Mouse (Mus musculus): ENCODE measurements around the gene Zfp652. TPM values are rescaled to one million over a fixed set of nuclear protein-coding genes. Genes with fewer than 3 reads are reported as not detected.
"Not testable (repeated sequence)": the region's sequence is repeated elsewhere in the genome, so short reads cannot be mapped to it uniquely, and the experiment has no call there.

The Zfp652 gene
- polyA plus RNA-seq (2015; fragmentation: Nextera tagmentation; extraction: Ambion mirVana) = 27.9 and 32.2 TPM in 2 replicates

DNA sequence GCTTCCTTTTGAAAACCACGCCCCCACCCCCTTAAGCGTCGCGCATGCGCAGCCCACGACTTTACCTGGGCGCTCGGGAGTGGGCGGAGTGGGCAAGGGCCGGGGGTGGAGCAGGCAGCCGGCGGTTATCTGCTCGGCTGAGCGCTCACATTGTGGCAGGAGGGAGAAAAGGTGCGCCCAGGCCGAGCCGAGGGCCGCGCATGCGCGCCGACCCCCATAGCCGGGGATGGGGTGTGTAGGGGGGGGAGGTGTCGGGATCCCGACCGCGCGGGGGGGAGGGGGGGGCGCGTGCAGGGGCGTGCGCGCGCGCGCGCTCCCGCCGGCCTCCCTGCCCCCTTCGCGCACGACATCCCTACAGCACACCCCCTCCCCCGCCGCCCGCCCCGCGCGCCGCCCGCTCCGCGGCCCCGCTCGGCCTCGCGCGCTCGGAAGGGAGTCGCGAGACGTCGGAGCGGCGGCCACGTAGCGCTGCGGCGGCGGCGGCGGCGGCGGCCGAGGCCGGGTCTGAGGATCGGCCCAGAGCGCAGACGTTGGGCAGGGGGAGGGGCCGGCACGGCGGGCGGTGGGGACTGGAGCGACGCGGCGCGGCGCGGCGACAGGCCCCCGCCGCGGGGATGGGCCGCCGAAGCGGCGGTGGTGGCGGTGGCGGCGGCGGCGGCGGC is at the start of gene Zfp652:
Gene Zfp652 (plus strand): TSS at position 111 of the 662 bp plus-strand sequence.
- H3K27me3 ChIP-seq = 0 out of 2 replicates have a peak, but pooled peaks cover 2% of the 10 kb centered on the region
- no peaks in the 10 kb centered on the region for H3K9me3 ChIP-seq (replicated peaks)
- H3K36me3 ChIP-seq (ENCODE audit: poor library complexity, severe bottlenecking) = no peaks in the 10 kb centered on the region
- WGBS = 1% methylated on average over 32 of the region's 103 CpGs
- peak within 1 kb of the TSS; percentile 97 for H3K27ac ChIP-seq
- H3K4me3 ChIP-seq = peak within 1 kb of the TSS; percentile 91
- H3K4me1 ChIP-seq = peaks cover 34% of the 10 kb centered on the region
- peak within 1 kb of the TSS; percentile 96 for H3K9ac ChIP-seq
- ATAC-seq = peak; percentile 87
- peak within 1 kb of the TSS; percentile 90 for H3K4me2 ChIP-seq

DNA sequence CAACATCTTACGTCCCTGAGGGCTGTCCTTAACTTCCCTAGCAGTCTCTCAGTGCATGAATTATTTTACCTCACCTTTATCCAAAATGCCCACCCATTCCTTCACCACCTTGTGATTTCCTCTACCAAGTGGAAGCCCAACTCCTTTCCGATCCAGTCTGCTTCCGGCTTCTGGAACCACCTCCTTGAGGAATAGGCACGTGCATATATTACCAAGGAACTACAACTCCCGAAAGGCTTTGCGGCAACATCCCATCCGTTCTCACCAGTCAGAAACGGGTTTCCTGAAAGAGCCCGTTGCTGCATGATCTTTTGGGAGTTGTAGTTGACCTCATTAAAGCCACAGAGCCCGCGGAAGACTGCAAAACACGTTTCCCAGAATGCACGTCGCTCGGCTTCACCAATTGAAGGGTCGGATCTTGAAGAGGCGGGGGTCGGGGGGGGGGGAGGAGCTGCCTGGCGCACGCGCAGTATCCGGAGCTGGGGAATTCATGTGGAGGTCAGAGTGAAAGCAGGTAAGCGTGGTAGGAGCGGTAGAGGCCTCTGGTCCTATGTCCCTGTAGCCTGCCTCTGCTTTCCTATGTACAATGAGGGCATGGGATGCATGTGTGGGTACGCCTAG is 45.8 kb upstream of the Zfp652 start, which contains the start of gene Phb:
Gene Phb (plus strand): TSS at position 429 of the 621 bp plus-strand sequence.
- Histone ChIP-seq H3K36me3 (ENCODE audit: poor library complexity, severe bottlenecking) (peaks cover 27% of the 10 kb centered on the region), H3K4me3 (peak within 1 kb of the TSS; percentile 77), H3K4me1 (peaks cover 8% of the 10 kb centered on the region), H3K9ac (peak within 1 kb of the TSS; percentile 78), H3K4me2 (peak within 1 kb of the TSS; percentile 93), H3K27me3 (no peaks in the 10 kb centered on the region), H3K9me3 (replicated peaks) (no peaks in the 10 kb centered on the region), H3K27ac (no peak within 1 kb of the TSS)
- ATAC-seq = peak; percentile 98
- WGBS = 2% methylated on average over 25 of the region's 25 CpGs

DNA sequence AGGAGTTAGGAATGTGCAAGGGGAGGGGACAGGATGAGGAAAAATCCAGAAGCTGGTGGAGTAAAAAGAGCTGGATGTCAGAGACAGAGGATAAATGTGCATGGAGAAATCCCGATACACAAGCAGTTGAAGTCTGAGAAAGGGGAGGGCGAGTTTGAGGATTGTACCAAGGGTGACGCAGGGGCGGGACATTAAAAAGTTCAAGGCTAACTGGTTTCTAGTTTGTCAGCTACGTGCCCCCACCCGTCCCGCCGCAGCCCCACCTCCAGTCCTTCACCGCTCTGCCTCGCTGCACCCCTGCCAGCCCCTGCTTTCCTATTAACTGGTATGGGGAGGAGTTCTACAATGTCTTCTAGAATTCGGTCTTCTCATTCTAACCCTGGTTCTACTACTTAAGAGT is 45.3 kb upstream of the Zfp652 start:
- no peak for ATAC-seq
- Histone ChIP-seq H3K9me3 (replicated peaks) (no peaks in the 10 kb centered on the region), H3K27ac (no peak overlapping the region), H3K36me3 (ENCODE audit: poor library complexity, severe bottlenecking) (peaks cover 32% of the 10 kb centered on the region), H3K4me2 (peak overlapping the region; percentile 93), H3K27me3 (no peaks in the 10 kb centered on the region), H3K4me3 (peak overlapping the region; percentile 77), H3K9ac (peak overlapping the region; percentile 78), H3K4me1 (peaks cover 8% of the 10 kb centered on the region)
- WGBS = 3% methylated on average over 11 of the region's 11 CpGs

DNA sequence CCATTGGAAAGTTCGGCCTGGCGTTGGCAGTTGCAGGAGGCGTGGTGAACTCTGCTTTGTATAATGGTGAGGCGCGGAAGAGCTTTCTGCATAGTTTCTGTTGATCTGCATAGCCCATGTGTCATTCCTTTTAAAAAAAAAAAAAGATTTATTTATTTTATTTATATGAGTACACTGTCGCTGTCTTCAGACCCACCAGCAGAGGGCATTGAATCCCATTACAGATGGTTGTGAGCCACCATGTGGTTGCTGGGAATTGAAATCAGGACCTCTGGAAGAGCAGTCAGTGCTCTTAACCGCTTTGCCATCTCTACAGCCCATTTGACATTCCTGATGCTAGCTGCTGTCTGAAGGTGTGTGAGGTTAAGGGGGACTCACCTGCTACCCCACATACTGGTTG is 44.4 kb upstream of the Zfp652 start:
- not testable (repeated sequence) for H3K9me3 ChIP-seq (replicated peaks); H3K9ac ChIP-seq; ATAC-seq; H3K27me3 ChIP-seq; H3K4me3 ChIP-seq; H3K4me1 ChIP-seq; H3K27ac ChIP-seq
- Histone ChIP-seq H3K4me2 (peak overlapping the region; percentile 93), H3K36me3 (ENCODE audit: poor library complexity, severe bottlenecking) (peaks cover 39% of the 10 kb centered on the region)
- WGBS = 85% methylated on average over 7 of the region's 7 CpGs

DNA sequence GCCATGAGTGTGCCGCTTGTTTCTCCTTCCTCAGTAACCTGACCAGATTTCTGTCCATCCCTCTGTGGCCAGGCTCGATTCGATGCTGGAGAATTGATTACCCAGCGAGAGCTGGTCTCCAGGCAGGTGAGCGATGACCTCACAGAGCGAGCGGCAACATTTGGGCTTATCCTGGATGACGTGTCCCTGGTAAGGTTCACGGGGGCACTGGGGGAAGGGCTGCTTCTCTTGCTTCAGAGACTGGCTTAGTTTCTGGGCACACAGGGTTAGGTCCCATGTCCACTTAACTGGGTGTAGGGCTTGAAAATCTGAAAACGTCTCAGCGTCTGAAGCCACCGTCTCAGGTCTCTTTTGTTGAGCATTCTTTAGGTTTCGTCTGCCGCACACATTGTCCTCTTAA is 37.0 kb upstream of the Zfp652 start:
- H3K4me1 ChIP-seq = peaks cover 7% of the 10 kb centered on the region
- H3K27me3 ChIP-seq = no peaks in the 10 kb centered on the region
- H3K9ac ChIP-seq = 0 out of 2 replicates have a peak overlapping the region, but pooled peaks have one; percentile 21
- no peak overlapping the region for H3K4me2 ChIP-seq
- H3K9me3 ChIP-seq (replicated peaks) = no peaks in the 10 kb centered on the region
- H3K27ac ChIP-seq = no peak overlapping the region
- no peak overlapping the region for H3K4me3 ChIP-seq
- H3K36me3 ChIP-seq (ENCODE audit: poor library complexity, severe bottlenecking) = peaks cover 87% of the 10 kb centered on the region
- no peak for ATAC-seq
- 91% methylated on average over 14 of the region's 14 CpGs for WGBS

DNA sequence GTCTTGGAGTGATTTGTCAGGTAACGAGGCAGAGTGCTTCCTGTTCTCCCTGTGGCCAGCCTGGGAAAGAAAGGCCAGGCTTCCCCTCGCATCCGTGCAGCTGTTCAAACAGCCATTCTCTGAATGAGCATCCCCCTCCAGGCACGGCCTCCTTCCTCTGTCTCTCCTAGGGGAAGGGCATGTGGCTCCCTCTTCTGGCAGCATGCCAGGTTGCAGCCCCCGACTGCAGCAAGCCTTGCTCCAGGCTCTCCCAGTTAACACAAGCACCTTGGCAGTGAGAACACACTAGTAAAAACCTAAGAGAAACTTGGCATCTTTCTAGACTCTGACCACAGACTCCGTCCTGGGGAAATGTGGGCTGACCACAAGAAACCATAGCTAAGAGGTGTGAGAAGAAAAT is 36.2 kb upstream of the Zfp652 start:
- H3K27ac ChIP-seq = 0 out of 2 replicates have a peak overlapping the region, but pooled peaks have one; percentile 21
- peaks cover 87% of the 10 kb centered on the region for H3K36me3 ChIP-seq (ENCODE audit: poor library complexity, severe bottlenecking)
- H3K4me2 ChIP-seq = no peak overlapping the region
- H3K4me3 ChIP-seq = no peak overlapping the region
- no peaks in the 10 kb centered on the region for H3K9me3 ChIP-seq (replicated peaks)
- peaks cover 7% of the 10 kb centered on the region for H3K4me1 ChIP-seq
- no peak for ATAC-seq
- H3K9ac ChIP-seq = no peak overlapping the region
- H3K27me3 ChIP-seq = no peaks in the 10 kb centered on the region
- 12% methylated on average over 6 of the region's 6 CpGs for WGBS

DNA sequence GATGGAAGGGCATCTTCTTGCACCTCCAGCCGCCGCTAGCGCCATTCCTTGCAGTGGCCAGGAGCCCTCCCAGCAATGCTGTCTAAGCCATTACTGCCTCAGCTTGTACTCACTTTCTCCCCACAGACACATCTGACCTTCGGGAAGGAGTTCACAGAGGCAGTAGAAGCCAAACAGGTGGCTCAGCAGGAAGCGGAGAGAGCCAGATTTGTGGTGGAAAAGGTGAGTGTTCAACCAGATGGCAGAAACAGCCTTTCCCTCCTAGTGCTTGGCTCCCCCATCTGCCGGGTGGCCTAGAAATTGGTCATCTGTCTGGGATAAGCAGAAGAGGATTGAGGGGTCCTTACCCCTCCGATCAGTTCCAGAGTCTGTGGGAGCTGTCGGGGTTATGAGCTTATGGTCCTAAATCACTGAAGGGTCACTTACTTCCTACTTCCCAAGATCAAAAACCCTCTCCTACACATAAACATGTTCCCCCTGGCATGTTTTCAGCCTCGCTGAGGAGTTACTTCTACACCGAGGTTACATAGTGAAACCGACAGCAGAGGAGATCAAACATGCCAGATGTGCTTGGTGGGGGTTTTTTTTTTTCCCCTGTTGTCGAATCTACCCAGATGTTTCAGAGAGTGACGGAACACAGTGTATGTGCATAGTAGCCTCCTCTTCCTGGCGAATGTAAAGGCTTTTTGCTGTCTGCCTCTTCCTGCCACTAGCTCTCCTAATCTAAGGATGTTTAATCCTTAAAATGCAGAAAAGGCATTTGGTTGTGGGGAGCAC is 34.4 kb upstream of the Zfp652 start:
- WGBS = 94% methylated on average over 14 of the region's 14 CpGs
- Histone ChIP-seq H3K4me3 (no peak overlapping the region), H3K4me1 (peaks cover 7% of the 10 kb centered on the region), H3K9ac (no peak overlapping the region), H3K9me3 (replicated peaks) (no peaks in the 10 kb centered on the region), H3K4me2 (no peak overlapping the region), H3K27me3 (no peaks in the 10 kb centered on the region), H3K36me3 (ENCODE audit: poor library complexity, severe bottlenecking) (peaks cover 82% of the 10 kb centered on the region), H3K27ac (no peak overlapping the region)
- no peak for ATAC-seq

DNA sequence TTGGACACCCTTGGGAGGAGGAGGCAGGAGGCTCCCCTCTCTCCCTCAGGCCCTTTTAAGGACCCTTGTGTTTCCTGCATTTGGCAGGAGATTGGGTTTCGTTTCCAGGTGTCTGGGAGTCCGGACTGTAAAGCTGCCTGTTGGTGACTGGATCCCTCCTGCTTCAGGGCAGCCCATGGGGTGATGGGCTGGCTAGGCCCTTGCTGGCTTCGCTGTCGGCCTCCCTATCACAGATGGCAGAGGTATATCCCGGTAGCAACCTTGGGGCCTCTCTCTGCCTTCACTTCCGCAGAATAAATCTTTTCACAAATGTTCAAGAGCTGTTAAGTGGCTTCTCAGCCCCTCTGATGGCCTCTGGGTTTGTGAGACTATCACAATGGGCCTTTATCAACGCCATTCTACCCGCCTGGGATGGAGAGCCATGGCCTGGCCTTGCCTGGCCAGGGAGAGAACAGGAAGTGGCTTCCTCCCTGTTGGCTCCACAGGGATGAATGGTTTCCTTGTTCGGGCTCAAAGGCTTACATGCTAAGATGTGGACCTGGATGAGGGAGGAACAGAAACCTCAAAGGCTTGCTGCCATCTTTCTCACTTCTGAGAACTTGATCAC is 30.4 kb upstream of the Zfp652 start:
- Histone ChIP-seq H3K36me3 (ENCODE audit: poor library complexity, severe bottlenecking) (peaks cover 50% of the 10 kb centered on the region), H3K4me2 (no peak overlapping the region), H3K4me3 (no peak overlapping the region), H3K9ac (no peak overlapping the region), H3K27me3 (no peaks in the 10 kb centered on the region), H3K4me1 (no peaks in the 10 kb centered on the region), H3K9me3 (replicated peaks) (no peaks in the 10 kb centered on the region), H3K27ac (0 out of 2 replicates have a peak overlapping the region, but pooled peaks have one; percentile 6)
- 66% methylated on average over 9 of the region's 9 CpGs for WGBS
- ATAC-seq = no peak

DNA sequence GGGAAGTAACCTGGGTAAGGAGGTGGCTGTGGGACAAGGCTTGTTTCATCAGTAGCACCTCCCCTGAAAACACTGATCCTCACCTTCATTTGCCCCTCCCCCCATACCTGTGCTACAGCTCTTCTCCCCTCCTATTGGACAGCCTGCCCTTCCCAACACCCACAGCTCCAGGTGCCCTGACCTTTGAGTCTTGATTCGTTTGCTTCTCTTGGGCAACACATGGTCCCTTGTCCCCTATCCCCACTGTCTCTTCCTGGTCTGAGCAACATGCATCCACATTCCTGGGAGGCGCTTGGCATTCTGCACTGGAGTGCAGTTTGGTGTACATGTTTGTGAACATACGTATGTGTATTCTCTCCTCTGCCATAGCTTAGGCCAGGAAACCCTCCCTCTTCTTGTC is 29.5 kb upstream of the Zfp652 start:
- no peak overlapping the region for H3K4me3 ChIP-seq
- no peak overlapping the region for H3K27ac ChIP-seq
- H3K36me3 ChIP-seq (ENCODE audit: poor library complexity, severe bottlenecking) = peaks cover 41% of the 10 kb centered on the region
- no peaks in the 10 kb centered on the region for H3K9me3 ChIP-seq (replicated peaks)
- WGBS = 92% methylated on average over 3 of the region's 3 CpGs
- ATAC-seq = no peak
- H3K27me3 ChIP-seq = no peaks in the 10 kb centered on the region
- H3K4me2 ChIP-seq = no peak overlapping the region
- no peaks in the 10 kb centered on the region for H3K4me1 ChIP-seq
- no peak overlapping the region for H3K9ac ChIP-seq

DNA sequence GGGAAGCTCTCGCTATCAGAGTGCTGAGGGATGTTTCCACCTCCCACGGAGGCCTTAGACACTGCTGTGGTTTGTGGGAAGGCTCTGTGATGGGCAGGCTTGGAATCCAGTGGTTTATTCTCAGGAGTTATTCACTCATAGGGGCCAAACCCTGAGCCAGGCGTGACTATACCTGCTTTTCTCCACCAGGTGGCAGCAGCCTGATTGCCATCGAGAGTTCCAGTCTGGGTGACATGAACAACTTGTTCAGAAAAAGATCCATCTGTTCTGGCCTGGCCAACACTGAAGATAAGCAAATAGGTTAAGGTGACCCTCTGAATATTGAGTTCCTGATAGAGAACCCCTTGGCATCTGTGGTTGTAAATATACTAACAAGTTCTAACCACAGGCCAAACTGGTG is 26.4 kb upstream of the Zfp652 start:
- no peak overlapping the region for H3K4me2 ChIP-seq
- H3K27ac ChIP-seq = no peak overlapping the region
- H3K9me3 ChIP-seq (replicated peaks) = no peaks in the 10 kb centered on the region
- 0 out of 2 replicates have a peak, but pooled peaks have one; percentile 43 for ATAC-seq
- 6% methylated on average over 4 of the region's 4 CpGs for WGBS
- H3K9ac ChIP-seq = no peak overlapping the region
- H3K4me3 ChIP-seq = no peak overlapping the region
- no peaks in the 10 kb centered on the region for H3K27me3 ChIP-seq
- H3K36me3 ChIP-seq (ENCODE audit: poor library complexity, severe bottlenecking) = peaks cover 13% of the 10 kb centered on the region
- no peaks in the 10 kb centered on the region for H3K4me1 ChIP-seq

DNA sequence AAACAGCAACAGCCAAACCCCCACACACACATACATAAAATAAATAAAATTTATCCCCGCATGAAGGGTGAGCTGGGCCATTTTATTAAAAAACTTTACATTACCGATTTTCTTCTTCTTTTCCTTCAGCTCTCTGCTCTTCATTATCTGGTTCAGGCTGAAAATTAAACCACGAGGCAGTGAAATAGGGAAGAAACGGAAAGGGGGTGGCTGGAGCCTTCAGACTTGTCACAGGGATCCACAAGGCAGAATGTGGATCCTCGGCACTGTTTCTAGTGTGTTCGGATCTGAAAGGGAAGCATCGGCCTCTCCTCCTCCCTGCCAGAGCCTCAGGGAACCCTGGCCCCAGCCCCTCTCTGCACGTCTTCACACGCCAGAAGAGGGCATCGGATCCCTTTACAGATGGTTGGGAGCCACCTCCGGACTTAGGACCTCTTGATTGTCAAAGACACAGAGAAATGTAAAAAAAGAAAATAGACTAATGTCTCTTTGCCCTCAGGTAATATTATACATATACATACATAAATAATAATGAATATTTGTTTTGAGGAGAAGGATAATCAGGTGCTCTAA is 25.3 kb upstream of the Zfp652 start:
- ATAC-seq = no peak
- Histone ChIP-seq H3K36me3 (ENCODE audit: poor library complexity, severe bottlenecking) (peaks cover 2% of the 10 kb centered on the region; the same call in 1 of the 2 replicates), H3K27ac (no peak overlapping the region), H3K27me3 (no peaks in the 10 kb centered on the region), H3K9me3 (replicated peaks) (no peaks in the 10 kb centered on the region), H3K4me1 (no peaks in the 10 kb centered on the region), H3K4me3 (no peak overlapping the region), H3K9ac (no peak overlapping the region), H3K4me2 (no peak overlapping the region)
- WGBS = 42% methylated on average over 11 of the region's 11 CpGs
